Mouse (Mus musculus): ENCODE measurements around the gene Cog1.

Gene Cog1

GRCm38 (mm10) chr11:113705966-113706652 is 57.1 kb downstream of the Cog1 start:
- no peak for DNase-seq (ENCODE audit: low spot score)

- DNase-seq (ENCODE audit: low spot score): no peak
Observed at GRCm38 (mm10) chr11:113708629-113709213, 59.8 kb downstream of the Cog1 start.

DNA sequence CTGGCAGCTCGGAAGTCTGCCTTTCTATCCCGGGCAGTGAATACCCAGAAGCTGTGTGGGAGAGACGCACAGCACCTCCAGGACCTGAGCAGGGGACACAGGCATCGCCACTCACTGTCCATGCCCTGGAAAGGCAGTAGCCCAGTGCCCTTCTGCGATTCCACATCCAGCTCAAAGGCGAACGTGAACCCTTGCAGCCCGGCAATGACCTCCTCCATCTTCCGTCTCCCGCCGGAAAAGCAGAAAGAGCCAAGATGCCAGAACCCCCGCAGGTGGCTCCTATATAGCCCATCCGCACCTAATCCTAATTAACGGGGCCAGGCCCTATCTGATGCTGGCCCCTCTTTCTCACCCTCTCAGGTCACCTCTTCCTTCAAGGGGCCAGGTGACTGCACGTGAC is 60.3 kb downstream of the Cog1 start:
- no peak for DNase-seq (ENCODE audit: low spot score)

DNA sequence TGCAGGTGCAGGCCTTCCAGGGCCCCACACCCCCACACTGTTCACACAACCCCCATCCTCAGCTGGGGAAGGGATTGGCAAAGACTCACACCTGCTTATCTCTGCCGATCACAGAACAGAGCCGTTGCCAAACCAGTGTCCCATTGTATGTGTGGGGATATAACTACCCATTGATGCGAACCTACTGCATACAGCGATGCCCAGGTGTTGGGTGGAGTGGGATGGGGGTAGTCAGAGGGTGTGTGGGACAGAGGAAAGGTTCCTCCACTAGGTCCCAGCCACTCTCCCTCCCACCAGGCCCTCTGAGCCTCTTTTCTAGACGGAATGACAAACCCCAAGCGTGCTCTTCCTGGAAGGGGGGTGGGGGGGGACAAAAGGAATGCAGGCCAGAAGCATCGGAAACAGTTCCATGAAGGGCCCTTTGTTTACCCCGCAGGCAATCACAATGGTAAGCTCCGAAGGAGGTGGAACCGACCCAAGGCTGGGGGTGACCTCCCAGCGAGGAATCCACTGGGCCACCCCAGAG is 60.8 kb downstream of the Cog1 start, which contains the start of gene Cpsf4l:
TSS of gene Cpsf4l (minus strand) at position 287 of the 526 bp plus-strand sequence.
- no peak for DNase-seq (ENCODE audit: low spot score)

- no peak for DNase-seq (ENCODE audit: low spot score)
Observed at GRCm38 (mm10) chr11:113710257-113710777, 61.3 kb downstream of the Cog1 start.

DNA sequence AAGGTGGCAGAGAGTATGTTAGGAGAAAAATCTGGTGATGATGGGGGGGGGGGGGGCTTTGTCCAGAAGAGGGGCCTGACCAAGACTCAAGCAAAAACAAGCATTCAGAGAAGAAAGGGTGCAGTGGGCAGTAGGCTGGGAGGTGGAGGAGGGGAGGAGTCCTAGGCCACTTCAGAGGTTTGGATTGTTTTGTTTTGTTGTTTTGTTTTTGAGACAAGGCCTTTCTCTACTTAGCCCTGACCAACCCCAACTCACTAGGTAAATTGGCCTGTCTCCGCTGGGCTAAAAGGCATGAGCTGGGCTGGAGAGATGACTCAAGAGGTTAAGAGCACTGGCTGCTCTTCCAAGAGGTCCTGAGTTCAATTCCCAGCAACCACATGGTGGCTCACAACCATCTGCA is 62.1 kb downstream of the Cog1 start:
- DNase-seq (ENCODE audit: low spot score): no peak

DNA sequence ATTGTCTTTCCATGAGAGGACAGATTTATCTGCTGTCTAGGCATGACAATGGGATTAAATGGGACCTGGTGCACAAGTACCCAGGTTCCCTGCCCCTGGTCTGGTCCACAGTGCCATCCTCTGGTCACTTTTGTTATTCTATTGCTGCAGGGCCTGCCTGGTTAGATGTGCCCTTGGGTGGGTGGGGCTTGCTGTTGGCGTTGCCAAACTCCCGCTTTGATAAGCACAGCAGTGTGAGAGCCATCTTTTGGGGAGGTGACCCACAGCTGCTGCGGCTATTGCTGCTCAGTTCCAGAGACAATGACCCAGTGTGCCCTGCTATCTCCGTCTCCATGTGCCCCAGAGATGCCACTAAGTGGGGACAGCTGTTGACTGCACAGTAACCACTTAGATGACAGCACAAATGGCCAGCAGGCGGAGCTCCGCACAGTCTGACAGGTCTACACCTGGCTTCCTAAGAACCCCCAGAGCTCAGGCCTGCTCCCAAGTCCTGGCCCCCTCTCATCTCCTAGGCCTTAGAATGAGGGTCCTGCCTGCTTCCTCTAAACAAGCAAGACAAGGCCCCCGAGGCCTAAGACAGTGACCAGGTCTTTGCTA is 66.2 kb downstream of the Cog1 start:
- DNase-seq (ENCODE audit: low spot score): no peak

DNA sequence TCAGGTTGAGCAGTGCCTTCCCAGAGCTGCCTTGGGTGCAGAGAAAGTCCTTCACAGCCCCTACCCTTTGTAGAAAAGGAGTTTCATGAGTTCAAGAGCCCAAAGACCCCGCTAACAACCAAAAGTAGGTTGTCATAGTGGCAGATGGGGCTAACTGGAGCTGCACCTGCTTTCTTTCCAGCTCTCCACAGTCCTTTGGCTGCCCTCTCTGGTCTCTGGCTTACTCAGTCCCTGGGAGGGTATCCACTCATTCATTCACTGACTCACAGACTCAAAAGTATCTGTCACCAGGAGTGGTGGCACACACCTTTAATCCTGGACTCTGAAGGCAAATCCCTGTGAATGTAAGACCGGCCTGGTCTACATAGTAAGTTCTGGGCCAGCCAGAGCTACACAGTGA is 67.2 kb downstream of the Cog1 start:
- DNase-seq (ENCODE audit: low spot score): no peak

All from ovary, postnatal 10 days (tissue).